Mouse (Mus musculus) liver, adult 2 months (tissue): ENCODE results near the gene Smim26.

ENCODE experiments used
- CTCF ChIP-seq: fragments of 200-500 bp; IDR thresholded peaks from 2 replicates; pipeline ENCODE4 v1.5.1; 2011; ENCODE audit warnings: low read depth, low read length, control low read depth
- POLR2A ChIP-seq: fragments of 200-500 bp; IDR thresholded peaks from 2 replicates; pipeline ENCODE4 v1.6.1; 2011; ENCODE audit warnings: low read length, control low read depth; ENCODE audit not compliant: insufficient read depth; ENCODE audit errors: extremely low read depth

GRCm38 (mm10) chr2:144555286-144555819, 38.5 kb upstream of the Smim26 start:
- no peak for TF ChIP-seq CTCF
- TF ChIP-seq POLR2A, result no peak
